Mouse (Mus musculus) bone marrow, adult 2 months (tissue): ENCODE data around the gene Scrn3. TPM values are rescaled to one million over a fixed set of nuclear protein-coding genes. Genes with fewer than 3 reads are reported as not detected.

ENCODE experiments used
- H3K27ac ChIP-seq: fragments of 200-500 bp; 2 replicates; pipeline ENCODE4 v1.5.1; 2012; ENCODE audit warnings: low read depth, mild to moderate bottlenecking, control low read depth, inconsistent platforms, low read length; ENCODE audit not compliant: control insufficient read depth, poor library complexity, insufficient read depth
- H3K4me1 ChIP-seq: fragments of 200-500 bp; 2 replicates; pipeline ENCODE4 v1.6.1; 2011; ENCODE audit warnings: low read length; ENCODE audit not compliant: control insufficient read depth, insufficient read depth
- H3K4me3 ChIP-seq: fragments of 200-500 bp; replicated peaks from 2 replicates; pipeline ENCODE3; 2011; ENCODE audit warnings: mild to moderate bottlenecking, low read depth, low read length, control low read depth; ENCODE audit not compliant: control insufficient read depth
- CTCF ChIP-seq: fragments of 200-500 bp; IDR thresholded peaks from 2 replicates; pipeline ENCODE4 v1.5.1; 2011; ENCODE audit warnings: low read length, control low read depth; ENCODE audit not compliant: control insufficient read depth, insufficient read depth
- POLR2A ChIP-seq: fragments of 200-500 bp; IDR thresholded peaks from 2 replicates; pipeline ENCODE4 v1.6.1; 2011; ENCODE audit warnings: low read depth, mild to moderate bottlenecking, control low read depth, low read length, borderline replicate concordance; ENCODE audit not compliant: control insufficient read depth
- WGBS: fragments of 180-500 bp; shearing (Covaris S2); methylation state at CpG from one replicate; pipeline ENCODE4 v1.1.7; 2018; 5-methylcytosine and 5-hydroxymethylcytosine counted together
- polyA plus RNA-seq: library from polyadenylated mRNA; stranded (reverse); fragments of >200 nt; gene quantifications from 2 replicates; pipeline ENCODE4 v1.2.4, GENCODE M21; 2011; ENCODE audit warnings: low replicate concordance; ENCODE audit not compliant: missing spikeins, insufficient read depth, insufficient read length

Scrn3 gene
- polyA plus RNA-seq, 1 experiment: 25.6 TPM

- no peak overlapping the region; the same call in 1 of the 2 replicates for H3K27ac ChIP-seq
- no peak for TF ChIP-seq CTCF
- TF ChIP-seq POLR2A: no peak
- H3K4me3 ChIP-seq: no peak overlapping the region
- 87% methylated on average over 12 of the region's 12 CpGs for WGBS
- no peaks in the 10 kb centered on the region; the same call in 1 of the 2 replicates for H3K4me1 ChIP-seq
These were observed 10.6 kb downstream of the Scrn3 start for GRCm38 (mm10) chr2:73322991-73323390.

GRCm38 (mm10) chr2:73325871-73326270, 13.5 kb downstream of the Scrn3 start:
- Histone ChIP-seq H3K27ac (no peak overlapping the region), H3K4me3 (no peak overlapping the region), H3K4me1 (no peaks in the 10 kb centered on the region; the same call in 1 of the 2 replicates)
- 90% methylated on average over 5 of the region's 5 CpGs for WGBS
- no peak for TF ChIP-seq CTCF
- no peak for TF ChIP-seq POLR2A

GRCm38 (mm10) chr2:73335949-73336348, 23.5 kb downstream of the Scrn3 start:
- Histone ChIP-seq H3K4me1 (no peaks in the 10 kb centered on the region), H3K4me3 (no peak overlapping the region), H3K27ac (no peak overlapping the region)
- 93% methylated on average over 3 of the region's 3 CpGs for WGBS
- TF ChIP-seq POLR2A (no peak), CTCF (no peak)

GRCm38 (mm10) chr2:73338415-73338814, 26.0 kb downstream of the Scrn3 start:
- WGBS: 65% methylated on average over 8 of the region's 8 CpGs
- TF ChIP-seq POLR2A (no peak), CTCF (no peak)
- Histone ChIP-seq H3K4me1 (no peaks in the 10 kb centered on the region), H3K4me3 (no peak overlapping the region), H3K27ac (no peak overlapping the region)

GRCm38 (mm10) chr2:73343701-73344100, 31.3 kb downstream of the Scrn3 start:
- no peaks in the 10 kb centered on the region for H3K4me1 ChIP-seq
- 93% methylated on average over 5 of the region's 5 CpGs for WGBS
- H3K27ac ChIP-seq: no peak overlapping the region
- no peak overlapping the region for H3K4me3 ChIP-seq
- no peak for TF ChIP-seq POLR2A
- no peak for TF ChIP-seq CTCF

GRCm38 (mm10) chr2:73345204-73345603, 32.8 kb downstream of the Scrn3 start:
- Histone ChIP-seq H3K4me3 (no peak overlapping the region), H3K27ac (no peak overlapping the region), H3K4me1 (no peaks in the 10 kb centered on the region)
- WGBS: 91% methylated on average over 4 of the region's 4 CpGs
- TF ChIP-seq POLR2A (no peak), CTCF (no peak)

- Histone ChIP-seq H3K4me1 (no peaks in the 10 kb centered on the region), H3K4me3 (no peak overlapping the region), H3K27ac (no peak overlapping the region)
- TF ChIP-seq POLR2A: no peak
- TF ChIP-seq CTCF: no peak
- 77% methylated on average over 13 of the region's 13 CpGs for WGBS
These were observed 34.1 kb downstream of the Scrn3 start for GRCm38 (mm10) chr2:73346345-73347086.

GRCm38 (mm10) chr2:73347136-73347535, 34.7 kb downstream of the Scrn3 start:
- TF ChIP-seq POLR2A (no peak), CTCF (no peak)
- H3K27ac ChIP-seq: no peak overlapping the region
- WGBS: 81% methylated on average over 6 of the region's 6 CpGs
- H3K4me3 ChIP-seq: no peak overlapping the region
- H3K4me1 ChIP-seq: no peaks in the 10 kb centered on the region

- Histone ChIP-seq H3K27ac (no peak overlapping the region), H3K4me3 (no peak overlapping the region), H3K4me1 (no peaks in the 10 kb centered on the region)
- WGBS: 94% methylated on average over 9 of the region's 9 CpGs
- TF ChIP-seq CTCF (no peak), POLR2A (no peak)
These were observed 35.4 kb downstream of the Scrn3 start for GRCm38 (mm10) chr2:73347766-73348165.
